Mouse (Mus musculus): ENCODE results near the gene Crabp2.

DNA sequence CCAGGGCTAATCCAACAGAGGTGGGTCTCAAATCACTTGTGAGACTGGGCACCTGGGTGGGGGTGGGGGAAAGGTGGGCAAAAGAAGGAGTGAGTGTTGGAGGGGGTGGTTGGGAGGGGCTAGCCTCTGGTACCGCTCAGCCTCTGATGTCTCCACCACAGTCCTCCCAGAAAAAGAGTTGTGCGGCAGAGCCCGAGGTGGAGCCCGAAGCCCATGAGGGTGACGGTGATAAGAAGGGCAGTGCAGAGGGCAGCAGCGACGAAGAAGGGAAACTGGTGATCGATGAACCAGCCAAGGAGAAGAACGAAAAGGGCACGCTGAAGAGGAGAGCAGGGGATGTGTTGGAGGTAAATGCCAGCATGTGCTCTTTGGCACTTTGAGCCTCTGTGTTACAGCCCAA is 34.6 kb upstream of the Crabp2 start:
- TF ChIP-seq CTCF (IDR thresholded peaks at IDR 0.05; ENCODE audit: low read depth) (no peak), EP300 (IDR thresholded peaks at IDR 0.05; ENCODE audit: low read depth) (no peak)

All from liver, postnatal 0 days (tissue).